Mouse (Mus musculus): ENCODE data around the gene Hhatl. TPM values are rescaled to one million over a fixed set of nuclear protein-coding genes. Genes with fewer than 3 reads are reported as not detected.

Gene Hhatl
- polyA plus RNA-seq, 1 experiment from 2014 or later, result 0.15 TPM

- ATAC-seq (ENCODE audit: low read depth) (no peak), DNase-seq (no peak)
- Histone ChIP-seq H3K4me3 (replicated peaks) (no peak overlapping the region), H3K4me1 (replicated peaks) (no peaks in the 10 kb centered on the region), H3K4me2 (no peak overlapping the region), H3K9me3 (replicated peaks) (no peaks in the 10 kb centered on the region), H3K9ac (no peak overlapping the region), H3K36me3 (no peaks in the 10 kb centered on the region; the same call in 1 of the 2 replicates), H3K27ac (no peak overlapping the region), H3K27me3 (peaks cover 20% of the 10 kb centered on the region)
- WGBS (ENCODE audit: insufficient replicate concordance), result 54% methylated on average over 5 of the region's 5 CpGs
Measured at GRCm38 (mm10) chr9:121772412-121772811, 19.9 kb downstream of the Hhatl start.

- DNase-seq (no peak), ATAC-seq (ENCODE audit: low read depth) (no peak)
- Histone ChIP-seq H3K9me3 (replicated peaks) (no peaks in the 10 kb centered on the region), H3K9ac (no peak overlapping the region), H3K4me1 (replicated peaks) (peaks cover 6% of the 10 kb centered on the region; the same call in 1 of the 2 replicates), H3K36me3 (peaks cover 7% of the 10 kb centered on the region; the same call in 1 of the 2 replicates), H3K4me3 (replicated peaks) (no peak overlapping the region), H3K27ac (no peak overlapping the region), H3K27me3 (peaks cover 21% of the 10 kb centered on the region), H3K4me2 (no peak overlapping the region)
- WGBS (ENCODE audit: insufficient replicate concordance), result 80% methylated on average over 16 of the region's 16 CpGs
Measured at GRCm38 (mm10) chr9:121765166-121765855, 27.0 kb downstream of the Hhatl start.

DNA sequence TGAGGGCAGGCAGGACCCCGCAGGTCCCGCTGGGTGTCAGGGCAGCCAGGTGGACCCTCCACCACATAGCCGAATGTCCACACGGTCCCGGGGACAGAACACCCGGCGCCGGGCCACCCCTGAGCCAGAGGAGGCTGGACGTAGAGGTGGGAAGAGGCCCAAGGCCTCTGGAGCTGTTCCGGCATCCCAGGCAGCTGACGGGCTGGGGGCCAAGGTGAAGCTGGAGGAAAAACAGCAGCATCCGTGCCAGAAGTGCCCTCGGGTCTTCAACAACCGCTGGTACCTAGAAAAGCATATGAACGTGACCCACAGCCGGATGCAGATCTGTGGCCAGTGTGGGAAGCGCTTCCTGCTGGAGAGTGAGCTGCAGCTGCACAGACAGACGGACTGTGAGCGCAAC, 28.6 kb downstream of the Hhatl start:
- DNase-seq (no peak), ATAC-seq (ENCODE audit: low read depth) (no peak)
- H3K9me3 ChIP-seq (replicated peaks), result no peaks in the 10 kb centered on the region
- H3K4me3 ChIP-seq (replicated peaks), result no peak overlapping the region
- H3K27me3 ChIP-seq, result peaks cover 37% of the 10 kb centered on the region
- 73% methylated on average over 19 of the region's 19 CpGs for WGBS (ENCODE audit: insufficient replicate concordance)
- peaks cover 16% of the 10 kb centered on the region for H3K4me1 ChIP-seq (replicated peaks)
- H3K9ac ChIP-seq, result no peak overlapping the region
- H3K27ac ChIP-seq, result no peak overlapping the region
- no peak overlapping the region for H3K4me2 ChIP-seq
- H3K36me3 ChIP-seq, result peaks cover 7% of the 10 kb centered on the region; the same call in 1 of the 2 replicates

DNA sequence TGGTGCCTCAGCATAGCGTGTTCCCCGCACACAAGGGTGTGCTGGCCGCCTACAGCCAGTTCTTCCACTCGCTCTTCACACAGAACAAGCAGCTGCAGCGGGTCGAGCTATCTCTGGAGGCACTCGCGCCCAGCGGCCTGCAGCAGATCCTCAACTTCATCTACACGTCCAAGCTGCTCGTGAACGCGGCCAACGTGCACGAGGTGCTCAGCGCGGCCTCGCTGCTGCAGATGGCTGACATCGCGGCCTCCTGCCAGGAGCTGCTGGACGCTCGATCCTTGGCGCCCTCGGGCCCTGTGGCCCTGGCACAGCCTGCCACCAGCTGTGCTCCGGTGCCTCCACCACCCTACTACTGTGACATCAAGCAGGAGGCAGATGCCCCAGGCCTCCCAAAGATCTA, 29.5 kb downstream of the Hhatl start:
- WGBS (ENCODE audit: insufficient replicate concordance), result 82% methylated on average over 25 of the region's 25 CpGs

GRCm38 (mm10) chr9:121762248-121762647, 30.1 kb downstream of the Hhatl start:
- Histone ChIP-seq H3K27me3 (peaks cover 49% of the 10 kb centered on the region), H3K36me3 (0 out of 2 replicates have a peak, but pooled peaks cover 7% of the 10 kb centered on the region), H3K9me3 (replicated peaks) (no peaks in the 10 kb centered on the region), H3K4me1 (replicated peaks) (peaks cover 24% of the 10 kb centered on the region), H3K4me2 (no peak overlapping the region), H3K27ac (no peak overlapping the region), H3K9ac (no peak overlapping the region), H3K4me3 (replicated peaks) (no peak overlapping the region)
- ATAC-seq (ENCODE audit: low read depth) (no peak), DNase-seq (no peak)
- WGBS (ENCODE audit: insufficient replicate concordance), result 78% methylated on average over 10 of the region's 10 CpGs

More for the DNA sequence above, 29.5 kb downstream of the Hhatl start:
- Histone ChIP-seq H3K9ac (no peak overlapping the region), H3K27me3 (peaks cover 47% of the 10 kb centered on the region), H3K9me3 (replicated peaks) (no peaks in the 10 kb centered on the region), H3K27ac (no peak overlapping the region), H3K4me2 (no peak overlapping the region), H3K4me3 (replicated peaks) (no peak overlapping the region), H3K36me3 (0 out of 2 replicates have a peak, but pooled peaks cover 7% of the 10 kb centered on the region), H3K4me1 (replicated peaks) (peaks cover 24% of the 10 kb centered on the region)
- ATAC-seq (ENCODE audit: low read depth), result no peak
- DNase-seq, result no peak

GRCm38 (mm10) chr9:121761787-121762186, 30.5 kb downstream of the Hhatl start:
- no peak overlapping the region for H3K27ac ChIP-seq
- WGBS (ENCODE audit: insufficient replicate concordance), result 73% methylated on average over 8 of the region's 8 CpGs
- DNase-seq (no peak), ATAC-seq (ENCODE audit: low read depth) (no peak)
- no peak overlapping the region for H3K9ac ChIP-seq
- H3K9me3 ChIP-seq (replicated peaks), result no peaks in the 10 kb centered on the region
- H3K27me3 ChIP-seq, result peaks cover 49% of the 10 kb centered on the region
- no peak overlapping the region for H3K4me2 ChIP-seq
- H3K36me3 ChIP-seq, result peaks cover 9% of the 10 kb centered on the region
- H3K4me3 ChIP-seq (replicated peaks), result no peak overlapping the region
- peaks cover 24% of the 10 kb centered on the region for H3K4me1 ChIP-seq (replicated peaks)

GRCm38 (mm10) chr9:121761091-121761665, 31.1 kb downstream of the Hhatl start:
- H3K27ac ChIP-seq, result no peak overlapping the region
- peaks cover 13% of the 10 kb centered on the region for H3K36me3 ChIP-seq
- peak overlapping the region; percentile 75 for H3K4me2 ChIP-seq
- H3K27me3 ChIP-seq, result peaks cover 49% of the 10 kb centered on the region
- 61% methylated on average over 10 of the region's 10 CpGs for WGBS (ENCODE audit: insufficient replicate concordance)
- H3K4me1 ChIP-seq (replicated peaks), result peaks cover 24% of the 10 kb centered on the region
- peak overlapping the region; percentile 61; the same call in 1 of the 2 replicates for H3K4me3 ChIP-seq (replicated peaks)
- H3K9me3 ChIP-seq (replicated peaks), result no peaks in the 10 kb centered on the region
- H3K9ac ChIP-seq, result no peak overlapping the region
- no peak for DNase-seq
- ATAC-seq (ENCODE audit: low read depth), result no peak

DNA sequence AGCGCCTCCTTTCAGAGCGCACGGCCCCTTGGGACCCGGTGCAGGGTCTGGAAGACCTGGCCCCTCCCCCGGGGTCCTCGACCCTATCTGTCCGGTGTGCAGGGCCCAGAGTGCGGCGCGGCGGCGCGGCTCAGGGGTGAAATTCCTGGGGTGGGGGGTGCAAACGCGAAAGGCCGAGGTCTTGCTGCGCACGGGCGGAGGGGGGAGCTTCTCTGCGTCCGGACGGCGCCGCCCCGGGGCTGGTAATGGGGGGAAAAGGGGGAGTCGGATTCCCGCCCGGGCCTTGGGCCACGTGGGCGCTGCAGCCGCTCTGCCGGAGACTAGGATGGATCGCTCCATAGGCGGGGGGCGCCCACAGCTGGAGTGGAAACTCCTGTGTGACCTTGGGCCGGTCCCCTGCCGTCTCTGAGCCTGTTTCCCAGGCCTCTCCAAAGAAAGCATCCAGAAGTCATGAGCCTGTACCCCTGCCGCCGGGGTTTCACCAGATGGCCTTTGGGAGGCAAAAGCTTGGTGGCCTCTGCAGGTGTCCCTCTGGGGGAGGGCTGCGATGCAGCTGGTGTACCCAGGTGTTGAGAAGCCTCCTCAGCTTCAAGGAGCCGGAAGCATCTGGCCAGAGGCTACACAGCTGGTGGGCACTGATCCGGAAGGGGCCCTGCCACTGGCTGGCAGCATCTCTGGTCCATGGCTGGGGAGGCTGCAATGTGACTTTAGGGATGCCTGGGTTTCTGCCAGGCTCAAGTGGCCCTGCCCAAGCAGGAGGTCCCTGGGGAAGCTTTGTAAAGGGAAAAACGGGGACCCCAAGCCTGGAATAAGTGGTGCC, 31.8 kb downstream of the Hhatl start:
- H3K4me2 ChIP-seq, result peak overlapping the region; percentile 75
- DNase-seq (no peak), ATAC-seq (ENCODE audit: low read depth) (peak; percentile 27; the same call in 1 of the 2 replicates)
- H3K9ac ChIP-seq, result peak overlapping the region; percentile 71
- no peaks in the 10 kb centered on the region for H3K9me3 ChIP-seq (replicated peaks)
- H3K36me3 ChIP-seq, result peaks cover 19% of the 10 kb centered on the region
- peak overlapping the region; percentile 61 for H3K4me3 ChIP-seq (replicated peaks)
- peaks cover 24% of the 10 kb centered on the region for H3K4me1 ChIP-seq (replicated peaks)
- peaks cover 49% of the 10 kb centered on the region for H3K27me3 ChIP-seq
- H3K27ac ChIP-seq, result no peak overlapping the region
- WGBS (ENCODE audit: insufficient replicate concordance), result 4% methylated on average over 43 of the region's 43 CpGs

DNA sequence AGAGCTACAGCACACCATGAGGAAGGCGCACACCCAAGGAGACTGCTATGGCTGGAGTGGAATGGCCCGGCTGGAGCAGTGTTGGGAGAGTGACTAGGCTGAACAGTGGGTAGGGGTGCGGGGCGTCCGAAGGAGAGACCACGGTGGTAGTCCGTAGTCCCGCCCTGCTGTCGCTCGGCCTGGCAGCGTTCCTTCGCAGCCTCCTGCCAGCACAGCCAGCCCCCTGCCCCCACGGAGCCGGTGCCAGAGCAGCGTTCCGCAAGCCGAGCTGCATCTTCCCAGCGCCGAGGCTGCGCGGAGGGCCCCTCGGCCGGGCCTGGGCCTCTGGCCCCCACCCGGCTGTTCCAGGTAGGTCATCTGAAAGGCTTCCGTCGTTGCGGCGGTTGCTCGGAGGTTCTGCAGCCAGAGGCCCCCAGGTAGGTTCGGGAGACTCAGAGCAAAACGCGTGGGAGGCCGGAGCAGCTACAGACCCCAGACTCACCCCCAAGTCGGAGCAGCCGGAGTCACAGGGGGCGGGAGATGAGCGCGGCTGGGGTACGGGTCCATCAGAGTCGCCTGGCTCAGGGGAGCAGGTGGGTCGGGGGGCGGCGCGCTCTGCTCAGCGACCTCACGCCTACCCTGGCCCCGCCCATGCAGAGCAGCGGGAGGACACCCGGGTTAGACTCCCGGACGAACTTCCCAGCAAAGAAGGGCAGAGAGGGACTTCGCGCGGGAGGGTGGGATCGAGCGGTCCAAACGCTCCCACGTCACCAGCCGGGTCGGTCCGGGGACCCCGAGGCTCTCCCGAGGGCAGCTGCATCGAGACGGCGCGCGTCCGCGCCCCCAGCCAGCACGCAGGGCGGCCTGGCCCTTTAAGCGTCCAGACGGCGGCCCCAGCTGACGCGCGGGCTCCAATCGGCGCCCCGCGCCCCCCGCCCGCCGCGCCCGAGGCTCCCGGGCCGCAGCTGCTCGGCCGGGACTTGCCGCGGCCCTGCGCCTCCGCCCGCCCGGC, 32.9 kb downstream of the Hhatl start, which contains the start of gene Zfp651:
TSS of gene Zfp651 (plus strand) at position 240 of the 991 bp plus-strand sequence.
- ATAC-seq (ENCODE audit: low read depth) (peak; percentile 43), DNase-seq (no peak)

More for the DNA sequence above, 32.9 kb downstream of the Hhatl start, which contains the start of gene Zfp651:
- no peaks in the 10 kb centered on the region for H3K9me3 ChIP-seq (replicated peaks)
- H3K4me3 ChIP-seq (replicated peaks), result peak within 1 kb of the TSS; percentile 61
- H3K27me3 ChIP-seq, result peaks cover 49% of the 10 kb centered on the region
- peaks cover 27% of the 10 kb centered on the region for H3K36me3 ChIP-seq
- peak within 1 kb of the TSS; percentile 75 for H3K4me2 ChIP-seq
- peak within 1 kb of the TSS; percentile 71 for H3K9ac ChIP-seq
- peak within 1 kb of the TSS; percentile 16; the same call in 1 of the 2 replicates for H3K27ac ChIP-seq
- peaks cover 24% of the 10 kb centered on the region for H3K4me1 ChIP-seq (replicated peaks)
- WGBS (ENCODE audit: insufficient replicate concordance), result under 1% methylated on average over 86 of the region's 97 CpGs
